Mouse (Mus musculus) thymus, adult 2 months (tissue): ENCODE measurements around the gene Sdr39u1. TPM values are rescaled to one million over a fixed set of nuclear protein-coding genes. Genes with fewer than 3 reads are reported as not detected.
A peak's percentile ranks its signal among the peaks of the same experiment; 100 is the strongest.

ENCODE experiments used
- DNase-seq: peaks from one replicate; pipeline ENCODE4 v3.0.0; 2021
- H3K27ac ChIP-seq: fragments of 200-500 bp; 2 replicates; pipeline ENCODE4 v1.5.1; 2012; ENCODE audit warnings: low read length, control low read depth; ENCODE audit not compliant: control insufficient read depth, insufficient read depth
- H3K27me3 ChIP-seq: fragments of 200-500 bp; 2 replicates; pipeline ENCODE4 v1.6.1; 2012; ENCODE audit warnings: mild to moderate bottlenecking, low read length, moderate library complexity, mixed read lengths; ENCODE audit not compliant: control insufficient read depth, insufficient read depth
- H3K36me3 ChIP-seq: fragments of 200-500 bp; 2 replicates; pipeline ENCODE4 v1.6.1; 2012; ENCODE audit warnings: mild to moderate bottlenecking, low read length, moderate library complexity; ENCODE audit not compliant: control insufficient read depth, insufficient read depth
- H3K4me1 ChIP-seq: fragments of 200-500 bp; replicated peaks from 2 replicates; pipeline ENCODE4 v1.6.1; 2012; ENCODE audit warnings: low read length; ENCODE audit not compliant: control insufficient read depth, insufficient read depth
- H3K4me3 ChIP-seq: fragments of 200-500 bp; 2 replicates; pipeline ENCODE4 v1.5.1; 2012; ENCODE audit warnings: mild to moderate bottlenecking, low read length, control low read depth, moderate library complexity; ENCODE audit not compliant: control insufficient read depth, insufficient read depth
- CTCF ChIP-seq: fragments of 200-500 bp; IDR thresholded peaks from 2 replicates; pipeline ENCODE4 v1.5.1; 2012; ENCODE audit warnings: mild to moderate bottlenecking, control low read depth, low read length, moderate library complexity, borderline replicate concordance; ENCODE audit not compliant: control insufficient read depth, poor library complexity, insufficient read depth; ENCODE audit errors: extremely low read depth
- POLR2A ChIP-seq: fragments of 200-500 bp; IDR thresholded peaks from 2 replicates; pipeline ENCODE4 v1.6.1; 2012; ENCODE audit warnings: mild to moderate bottlenecking, low read length, control low read depth, moderate library complexity; ENCODE audit not compliant: control insufficient read depth, poor library complexity, insufficient read depth; ENCODE audit errors: extremely low read depth
- WGBS: fragments of 180-500 bp; shearing (Covaris S2); methylation state at CpG from one replicate; pipeline ENCODE4 v1.1.7; 2018; 5-methylcytosine and 5-hydroxymethylcytosine counted together
- polyA plus RNA-seq: library from polyadenylated mRNA; depleted of rRNA; stranded (reverse); fragments of >200 nt; gene quantifications from 2 replicates; pipeline ENCODE4 v1.2.3, GENCODE M21; 2012

The Sdr39u1 gene
- polyA plus RNA-seq, 1 experiment, result 54.8 TPM

DNA sequence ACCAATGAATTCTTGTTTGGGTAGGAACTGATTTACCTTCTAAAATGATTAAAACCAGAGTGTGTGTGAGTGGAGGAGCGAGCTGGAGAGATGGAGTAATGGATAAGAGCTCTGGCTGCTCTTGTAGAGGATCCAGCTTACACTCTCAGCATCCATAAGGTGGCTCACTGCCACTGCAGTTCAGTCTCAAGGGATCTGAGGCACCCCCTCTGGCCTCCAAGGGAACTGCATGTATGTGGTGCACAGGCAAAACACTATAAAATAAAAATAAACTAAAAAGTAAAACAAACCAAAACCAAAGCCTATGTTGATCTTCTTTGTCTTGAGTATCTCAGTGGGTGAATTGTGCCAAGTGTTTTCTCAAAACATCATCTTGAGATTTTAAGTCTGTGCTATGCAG is 20.5 kb downstream of the Sdr39u1 start:
- H3K27me3 ChIP-seq, result peaks cover 2% of the 10 kb centered on the region; the same call in 1 of the 2 replicates
- 17% methylated on average over 1 of the region's 1 CpGs for WGBS
- H3K4me1 ChIP-seq, result peaks cover 11% of the 10 kb centered on the region
- H3K4me3 ChIP-seq, result no peak overlapping the region
- TF ChIP-seq POLR2A (no peak), CTCF (no peak; the same call in 1 of the 2 replicates)
- H3K27ac ChIP-seq, result no peak overlapping the region
- H3K36me3 ChIP-seq, result no peaks in the 10 kb centered on the region
- DNase-seq, result peak; percentile 83

DNA sequence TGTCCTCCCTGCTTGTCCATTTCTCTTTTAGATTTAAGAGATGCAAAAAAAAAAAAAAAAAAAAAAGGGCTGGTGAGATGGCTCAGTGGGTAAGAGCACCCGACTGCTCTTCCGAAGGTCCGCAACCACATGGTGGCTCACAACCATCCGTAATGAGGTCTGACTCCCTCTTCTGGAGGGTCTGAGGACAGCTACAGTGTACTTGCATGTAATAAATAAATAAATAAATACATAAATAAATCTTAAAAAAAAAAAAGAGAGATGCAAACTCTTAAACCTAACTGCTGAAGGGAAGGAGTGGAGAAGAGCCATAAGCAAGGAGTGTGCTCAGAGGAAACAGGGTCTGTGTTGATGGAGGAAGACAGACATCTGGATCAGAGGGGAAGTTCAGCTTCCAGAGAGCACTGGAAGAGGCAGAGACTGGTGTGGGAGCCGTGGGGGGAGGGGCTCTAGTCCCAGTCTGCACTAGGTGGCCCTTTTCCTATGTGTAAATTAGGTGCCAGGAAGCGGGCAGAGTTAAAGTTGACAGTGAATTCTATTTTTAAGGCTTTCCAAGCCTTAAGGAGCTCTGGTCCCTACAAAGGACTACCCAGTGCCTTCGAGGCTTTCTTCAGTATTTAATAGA is 21.7 kb downstream of the Sdr39u1 start:
- no peak for DNase-seq
- Histone ChIP-seq H3K4me3 (no peak overlapping the region), H3K36me3 (no peaks in the 10 kb centered on the region), H3K27ac (no peak overlapping the region), H3K27me3 (peaks cover 2% of the 10 kb centered on the region; the same call in 1 of the 2 replicates), H3K4me1 (peaks cover 18% of the 10 kb centered on the region)
- WGBS, result 13% methylated on average over 7 of the region's 7 CpGs
- TF ChIP-seq POLR2A (no peak), CTCF (no peak)

DNA sequence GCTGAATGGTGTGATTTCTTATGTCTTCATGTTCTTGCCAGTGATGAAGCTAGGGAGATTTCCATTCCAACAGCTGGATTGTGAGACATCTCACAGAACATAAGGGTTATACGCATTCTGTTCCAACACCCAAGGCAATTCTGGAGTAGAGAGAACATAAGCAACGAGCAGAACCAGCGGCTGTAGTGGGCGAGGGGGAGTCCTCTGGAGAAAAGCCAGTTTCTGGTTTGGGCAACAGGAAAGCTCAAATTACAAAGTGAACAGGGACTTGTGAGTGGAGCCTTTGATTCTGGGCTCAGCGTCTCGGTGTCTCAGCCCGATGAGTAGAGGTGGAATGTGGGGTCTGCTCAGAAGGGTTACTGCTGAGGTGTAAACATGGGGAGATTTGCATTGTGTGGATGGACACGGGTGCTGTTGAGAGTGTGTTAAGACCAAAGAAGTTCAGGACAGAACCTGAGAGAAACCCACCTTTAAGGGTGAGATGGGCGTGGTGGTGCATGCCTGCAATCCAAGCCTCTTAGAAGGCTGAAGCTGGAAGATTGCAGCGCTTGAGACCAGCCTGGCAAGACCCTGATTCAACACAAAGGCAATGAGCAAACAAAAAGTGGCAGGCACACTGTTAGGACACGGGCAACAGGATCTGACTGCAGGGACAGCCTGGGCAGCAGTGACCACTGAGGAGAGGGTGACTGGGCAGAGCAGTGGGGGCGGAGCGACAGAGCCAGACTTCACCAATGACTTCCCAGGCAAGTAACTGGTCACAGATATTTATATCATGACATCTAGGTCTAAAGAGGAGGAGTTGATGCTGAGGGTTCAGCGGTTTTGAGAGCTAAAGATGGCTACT is 22.4 kb downstream of the Sdr39u1 start:
- Histone ChIP-seq H3K4me1 (peaks cover 15% of the 10 kb centered on the region), H3K27ac (no peak overlapping the region)

DNA sequence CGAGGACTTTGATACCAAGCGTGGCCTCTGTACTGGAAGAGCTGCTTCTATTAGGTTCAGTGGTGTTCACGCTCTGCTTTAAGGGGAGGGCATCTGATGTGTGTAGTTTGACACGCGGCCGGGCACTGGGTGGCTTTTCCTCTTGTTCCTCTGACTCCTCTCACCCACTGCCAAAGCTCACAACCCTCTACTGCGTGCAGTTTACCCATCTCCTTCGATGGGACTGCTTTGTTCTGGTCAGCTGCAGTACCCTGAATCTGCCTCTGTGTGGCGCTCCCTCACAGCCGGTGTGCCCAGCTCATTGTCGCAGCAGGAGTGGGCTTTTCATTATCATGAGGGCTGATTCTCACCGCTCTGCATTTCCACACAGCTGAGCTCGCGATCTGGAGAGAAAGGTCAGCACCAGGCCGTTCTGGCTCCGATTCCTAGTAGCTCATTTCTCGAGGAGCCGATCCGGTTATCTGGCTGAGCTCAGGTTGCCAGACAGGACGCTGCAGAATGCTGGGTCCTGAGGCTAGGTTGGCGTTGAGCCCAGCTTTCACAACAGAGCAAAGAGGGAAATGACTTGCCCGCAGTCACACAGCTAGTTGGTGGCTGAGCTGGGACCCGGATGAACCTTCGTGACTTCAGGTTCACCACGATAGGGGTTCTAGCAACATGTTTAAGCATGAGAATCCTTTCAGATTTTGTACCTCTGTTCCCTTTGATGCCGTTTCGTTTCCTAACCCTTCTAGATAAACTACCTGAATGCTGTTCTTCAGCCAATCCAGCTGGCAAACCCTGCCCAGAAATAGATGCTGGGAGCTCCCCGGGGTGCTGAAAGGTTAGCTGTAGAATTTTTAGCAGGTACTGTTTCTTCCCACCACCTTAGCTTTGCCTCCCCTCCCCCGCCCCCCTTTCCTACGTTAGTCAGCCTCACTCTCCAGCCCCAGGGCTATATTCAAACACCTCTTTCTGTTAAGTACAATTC is 26.1 kb downstream of the Sdr39u1 start:
- TF ChIP-seq POLR2A, result no peak
- peak; percentile 88 for TF ChIP-seq CTCF
- DNase-seq, result peak; percentile 77
- 16% methylated on average over 30 of the region's 30 CpGs for WGBS
- peaks cover 7% of the 10 kb centered on the region for H3K4me1 ChIP-seq
- peak overlapping the region; percentile 18 for H3K4me3 ChIP-seq
- no peak overlapping the region for H3K27ac ChIP-seq
- peaks cover 2% of the 10 kb centered on the region; the same call in 1 of the 2 replicates for H3K27me3 ChIP-seq
- H3K36me3 ChIP-seq, result no peaks in the 10 kb centered on the region

More for the DNA sequence above, 22.4 kb downstream of the Sdr39u1 start:
- Histone ChIP-seq H3K27me3 (peaks cover 2% of the 10 kb centered on the region; the same call in 1 of the 2 replicates), H3K36me3 (no peaks in the 10 kb centered on the region), H3K4me3 (no peak overlapping the region)
- 30% methylated on average over 14 of the region's 14 CpGs for WGBS
- DNase-seq, result no peak
- TF ChIP-seq POLR2A (no peak), CTCF (no peak)

DNA sequence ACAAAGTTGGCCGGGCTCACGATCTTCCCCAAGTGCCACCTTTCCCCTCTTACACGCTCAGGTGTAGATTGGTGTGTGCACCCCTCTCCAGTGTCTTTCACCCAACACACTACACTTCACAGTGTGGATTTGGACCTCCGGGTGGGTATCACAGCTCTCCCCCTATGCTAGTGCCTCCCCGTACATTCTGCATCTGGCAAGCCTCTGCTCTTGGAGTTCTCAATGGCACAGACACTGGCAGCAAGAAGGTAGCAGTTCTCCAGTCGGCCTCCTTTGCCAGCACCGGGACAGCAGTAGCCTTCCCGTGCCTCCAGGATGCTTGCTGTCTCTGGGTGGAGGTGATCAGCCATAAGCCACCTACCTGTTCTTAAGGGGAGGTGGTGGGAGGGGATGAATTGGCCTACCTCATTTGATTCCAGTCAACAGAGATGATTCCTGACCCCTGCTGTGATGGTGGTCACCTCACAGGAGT is 26.8 kb downstream of the Sdr39u1 start:
- H3K27ac ChIP-seq, result no peak overlapping the region
- no peaks in the 10 kb centered on the region for H3K36me3 ChIP-seq
- 92% methylated on average over 8 of the region's 8 CpGs for WGBS
- H3K4me3 ChIP-seq, result no peak overlapping the region
- no peak for DNase-seq
- H3K27me3 ChIP-seq, result peaks cover 2% of the 10 kb centered on the region; the same call in 1 of the 2 replicates
- H3K4me1 ChIP-seq, result peaks cover 7% of the 10 kb centered on the region
- TF ChIP-seq CTCF (no peak), POLR2A (no peak)

DNA sequence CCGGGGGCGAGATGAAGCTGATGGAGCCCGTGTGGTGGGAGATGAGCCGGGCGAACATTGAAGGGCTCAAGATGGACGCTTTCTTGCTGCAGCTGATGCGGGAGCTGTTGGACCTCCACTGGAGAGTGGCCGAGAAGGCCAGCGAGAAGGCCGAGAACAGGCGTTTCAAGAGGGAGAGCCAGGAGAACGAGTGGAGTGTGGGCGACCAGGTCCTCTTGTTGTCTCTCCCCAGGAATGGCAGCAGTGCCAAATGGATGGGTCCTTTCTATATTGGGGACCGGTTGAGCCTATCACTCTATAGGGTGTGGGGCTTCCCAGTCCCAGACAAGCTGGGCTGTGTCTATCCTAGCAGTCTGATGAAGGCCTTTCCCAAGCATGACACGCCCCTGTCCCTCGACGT is 27.5 kb downstream of the Sdr39u1 start:
- DNase-seq, result no peak
- H3K36me3 ChIP-seq, result no peaks in the 10 kb centered on the region
- 97% methylated on average over 17 of the region's 17 CpGs for WGBS
- no peak overlapping the region for H3K27ac ChIP-seq
- no peaks in the 10 kb centered on the region; the same call in 1 of the 2 replicates for H3K27me3 ChIP-seq
- peaks cover 7% of the 10 kb centered on the region for H3K4me1 ChIP-seq
- H3K4me3 ChIP-seq, result no peak overlapping the region
- no peak for TF ChIP-seq CTCF
- no peak for TF ChIP-seq POLR2A
